Mouse (Mus musculus) CH12.LX (cell line): ENCODE data around the gene Cfap44. TPM values are rescaled to one million over a fixed set of nuclear protein-coding genes. Genes with fewer than 3 reads are reported as not detected.

ENCODE experiments used
- DNase-seq: peaks from one replicate; pipeline ENCODE4 v3.0.0-alpha.2; 2013; ENCODE audit errors: extremely low read depth
- H3K27ac ChIP-seq: 2 replicates; pipeline ENCODE4 v1.5.1; 2012; ENCODE audit warnings: low read depth, mild to moderate bottlenecking, control low read depth, moderate library complexity; ENCODE audit not compliant: insufficient read depth
- H3K27me3 ChIP-seq: replicated peaks from 2 replicates; pipeline ENCODE3; 2012; ENCODE audit warnings: inconsistent platforms
- H3K36me3 ChIP-seq, 2 experiments: replicated peaks in 1 of 2; 2 replicates each; pipeline versions ENCODE3 to v1.6.1; 2012; ENCODE audit warnings: inconsistent platforms in 1 of 2, low read length in 1 of 2, mild to moderate bottlenecking in 1 of 2, mixed read lengths in 1 of 2, moderate library complexity in 1 of 2; ENCODE audit not compliant: control insufficient read depth in 1 of 2, insufficient read depth in 1 of 2
- H3K4me1 ChIP-seq, 2 experiments: 2 replicates each; pipeline ENCODE4 v1.6.1; 2012; ENCODE audit warnings: inconsistent platforms in 1 of 2, moderate library complexity in 1 of 2; ENCODE audit not compliant: insufficient read depth in 2 of 2, control insufficient read depth in 1 of 2
- H3K4me2 ChIP-seq: 2 replicates; pipeline ENCODE4 v1.6.1; 2012; ENCODE audit warnings: low read depth, mild to moderate bottlenecking, control low read depth; ENCODE audit not compliant: poor library complexity, insufficient read depth, severe bottlenecking
- H3K4me3 ChIP-seq, 3 experiments: fragments of 150-350 bp in 1 of 3; sonication (generic) in 1 of 3; replicated peaks in 1 of 3; 2 replicates each; pipeline versions ENCODE3 to v1.5.1; 2011 to 2012; ENCODE audit warnings: low read depth in 2 of 3, low read length in 2 of 3, mild to moderate bottlenecking in 2 of 3, moderate library complexity in 2 of 3, control low read depth in 1 of 3, improper control_type of control experiment in 1 of 3, inconsistent platforms in 1 of 3, mixed read lengths in 1 of 3; ENCODE audit not compliant: poor library complexity in 1 of 3
- H3K79me2 ChIP-seq: replicated peaks from 2 replicates; pipeline ENCODE4 v1.6.1; 2012; ENCODE audit warnings: mild to moderate bottlenecking, moderate library complexity; ENCODE audit not compliant: control insufficient read depth, poor library complexity, insufficient read depth, severe bottlenecking; ENCODE audit errors: extremely low read depth
- H3K9ac ChIP-seq: 2 replicates; pipeline ENCODE4 v1.6.1; 2012; ENCODE audit warnings: low read depth, mild to moderate bottlenecking, control low read depth, moderate library complexity; ENCODE audit not compliant: insufficient read depth
- H3K9me3 ChIP-seq: replicated peaks from 2 replicates; pipeline ENCODE3; 2012; ENCODE audit warnings: low read length, inconsistent platforms, mixed read lengths
- CHD1 ChIP-seq: IDR thresholded peaks from 2 replicates; pipeline ENCODE4 v1.6.1; 2012; ENCODE audit warnings: low read depth, low read length, improper control_type of control experiment, inconsistent platforms
- ETS1 ChIP-seq: conservative IDR thresholded peaks from 2 replicates; pipeline ENCODE4 v1.6.1; 2012; ENCODE audit warnings: low read depth, mild to moderate bottlenecking, inconsistent platforms, low read length, improper control_type of control experiment, moderate library complexity
- GABPA ChIP-seq: IDR thresholded peaks from 2 replicates; pipeline ENCODE4 v1.6.1; 2012; ENCODE audit warnings: low read depth, low read length, improper control_type of control experiment, inconsistent platforms; ENCODE audit not compliant: insufficient replicate concordance
- MAFK ChIP-seq: IDR thresholded peaks from 2 replicates; pipeline ENCODE4 v1.6.1; 2011; ENCODE audit warnings: low read length, improper control_type of control experiment; ENCODE audit not compliant: insufficient replicate concordance
- MAX ChIP-seq: IDR thresholded peaks from 2 replicates; pipeline ENCODE4 v1.6.1; 2011; ENCODE audit warnings: low read length, improper control_type of control experiment
- NRF1 ChIP-seq: IDR thresholded peaks from 2 replicates; pipeline ENCODE4 v1.6.1; 2014; ENCODE audit warnings: low read depth, mild to moderate bottlenecking, inconsistent platforms, low read length, improper control_type of control experiment, moderate library complexity
- PAX5 ChIP-seq: IDR thresholded peaks from 2 replicates; pipeline ENCODE4 v1.6.1; 2012; ENCODE audit warnings: low read length, inconsistent platforms, mixed read lengths
- POLR2AphosphoS2 ChIP-seq: IDR thresholded peaks from 2 replicates; pipeline ENCODE4 v1.6.1; 2011; ENCODE audit warnings: low read depth, low read length, improper control_type of control experiment
- RAD21 ChIP-seq: IDR thresholded peaks from 2 replicates; pipeline ENCODE4 v1.6.1; 2011; ENCODE audit warnings: low read depth, mild to moderate bottlenecking, low read length, improper control_type of control experiment, moderate library complexity
- SMC3 ChIP-seq: IDR thresholded peaks from 2 replicates; pipeline ENCODE4 v1.6.1; 2011; ENCODE audit warnings: low read depth, low read length, improper control_type of control experiment
- USF1 ChIP-seq: IDR thresholded peaks from 2 replicates; pipeline ENCODE4 v1.6.1; 2014; ENCODE audit warnings: low read depth, mild to moderate bottlenecking, inconsistent platforms, low read length, improper control_type of control experiment
- USF2 ChIP-seq: conservative IDR thresholded peaks from 2 replicates; pipeline ENCODE4 v1.6.1; 2011; ENCODE audit warnings: low read depth, low read length, improper control_type of control experiment
- ZC3H11A ChIP-seq: IDR thresholded peaks from 2 replicates; pipeline ENCODE4 v1.6.1; 2012; ENCODE audit warnings: low read depth, mild to moderate bottlenecking, inconsistent platforms, low read length, improper control_type of control experiment
- ZKSCAN1 ChIP-seq: IDR thresholded peaks from 2 replicates; pipeline ENCODE4 v1.6.1; 2012; ENCODE audit warnings: low read depth, inconsistent platforms, low read length, improper control_type of control experiment, borderline replicate concordance
- dilution Hi-C: fragments of 300-500 bp; cut with MboI; formaldehyde crosslinking; loops from 2 replicates; pipeline ENCODE4 v1.14.3; 2020; ENCODE audit warnings: low sequenced_read_pairs; ENCODE audit not compliant: extremely low pct_unique_long_range_greater_than_20kb, extremely low pct_ligation_motif_present
- in situ Hi-C: fragments of 300-500 bp; cut with MboI; formaldehyde crosslinking; loops from 3 replicates; pipeline ENCODE4 v1.14.3; 2019; ENCODE audit warnings: low sequenced_read_pairs, low pct_ligation_motif_present, low pct_unique_long_range_greater_than_20kb, mixed read lengths
- polyA plus RNA-seq: library from polyadenylated mRNA; unstranded; fragments of >175 nt; gene quantifications from 2 replicates; pipeline ENCODE4 v1.2.1, GENCODE M21; 2012; ENCODE audit warnings: low read depth; ENCODE audit not compliant: insufficient read length
- total RNA-seq, 2 experiments: library from RNA; depleted of rRNA; stranded (reverse); fragments of 300-350 nt in 1 of 2; fragments of >200 nt in 1 of 2; gene quantifications; 2 replicates each; pipeline ENCODE4 v1.2.3; 2012 to 2014

Cfap44 gene
- total and polyA plus RNA-seq, 3 experiments = not detected

- peaks cover 29 to 77% of the 10 kb centered on the region in 2 experiments for H3K36me3 ChIP-seq
- no peak overlapping the region for H3K27ac ChIP-seq
- dilution Hi-C loops = no loop called here
- no peaks in the 10 kb centered on the region for H3K27me3 ChIP-seq
- no peak for DNase-seq
- in situ Hi-C loops = no loop called here
- H3K9me3 ChIP-seq = no peaks in the 10 kb centered on the region
- H3K9ac ChIP-seq = no peak overlapping the region
- no peaks in the 10 kb centered on the region for H3K79me2 ChIP-seq
- no peak overlapping the region for H3K4me2 ChIP-seq
- TF ChIP-seq MAX = no peak
- TF ChIP-seq RAD21 = no peak
- TF ChIP-seq ZC3H11A = no peak
- H3K4me3 ChIP-seq = no peak overlapping the region
- no peaks in the 10 kb centered on the region for H3K4me1 ChIP-seq
These were observed 19.1 kb upstream of the Cfap44 start for GRCm38 (mm10) chr16:44375459-44375858.

DNA sequence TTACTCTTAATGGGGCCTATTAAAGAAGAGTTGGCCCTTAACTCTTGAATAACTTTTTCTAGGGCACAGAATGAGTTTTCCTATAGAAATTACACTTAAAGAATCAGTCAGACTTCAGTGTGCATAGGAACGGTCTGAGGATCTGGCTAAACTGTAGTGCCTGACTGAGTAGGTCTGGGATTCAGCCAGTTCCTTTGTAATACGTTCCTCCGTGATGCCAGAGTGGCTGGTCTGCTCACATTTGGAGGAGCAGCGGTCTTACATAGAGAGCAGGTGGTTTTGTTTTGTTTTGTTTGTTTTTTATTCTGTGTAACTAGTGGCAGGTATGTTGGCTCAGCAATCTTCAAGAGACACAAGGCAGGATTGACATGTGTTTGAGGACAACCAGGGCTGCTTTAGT, 14.6 kb upstream of the Cfap44 start:
- Histone ChIP-seq H3K9me3 (no peaks in the 10 kb centered on the region), H3K79me2 (no peaks in the 10 kb centered on the region), H3K36me3 (peaks cover 18 to 64% of the 10 kb centered on the region in 2 experiments), H3K9ac (no peak overlapping the region), H3K27me3 (no peaks in the 10 kb centered on the region), H3K4me3 (no peak overlapping the region), H3K4me2 (no peak overlapping the region), H3K4me1 (no peaks in the 10 kb centered on the region), H3K27ac (no peak overlapping the region)
- in situ Hi-C loops = no loop called here
- dilution Hi-C loops = no loop called here
- DNase-seq = no peak
- TF ChIP-seq ZKSCAN1 = no peak

DNA sequence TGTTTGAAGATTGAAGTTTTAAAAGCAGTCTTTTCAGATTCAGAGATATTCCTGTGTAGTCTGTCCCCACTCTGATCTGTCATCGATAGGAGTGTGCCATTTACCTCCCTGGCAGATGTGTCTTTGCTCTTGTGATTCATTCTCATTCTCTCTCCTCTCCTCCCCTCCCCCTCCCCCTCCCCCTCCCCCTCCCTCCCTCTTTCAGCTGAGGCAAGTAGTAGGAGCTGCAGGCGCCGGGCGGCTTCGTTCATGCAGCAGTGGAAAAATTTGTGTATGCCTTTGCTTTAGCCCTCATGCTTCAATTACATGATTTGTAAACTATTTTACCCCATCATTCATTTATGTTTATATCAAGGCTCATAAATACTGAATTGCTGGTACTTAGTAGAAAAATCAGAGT, 13.0 kb upstream of the Cfap44 start:
- Histone ChIP-seq H3K4me2 (no peak overlapping the region), H3K27me3 (no peaks in the 10 kb centered on the region), H3K4me1 (no peaks in the 10 kb centered on the region), H3K36me3 (peaks cover 18 to 66% of the 10 kb centered on the region in 2 experiments), H3K9ac (no peak overlapping the region), H3K79me2 (no peaks in the 10 kb centered on the region)
- dilution Hi-C loops = no loop called here
- TF ChIP-seq CHD1 (no peak), SMC3 (no peak), PAX5 (no peak), POLR2AphosphoS2 (no peak), MAX (no peak), NRF1 (no peak), MAFK (no peak), GABPA (no peak), ETS1 (no peak), USF2 (no peak), USF1 (no peak)
- TF ChIP-seq, all 38 proteins: peak for 0
- Histone ChIP-seq H3K27ac (no peak overlapping the region), H3K4me3 (no peak overlapping the region), H3K9me3 (no peaks in the 10 kb centered on the region)
- DNase-seq = no peak
- in situ Hi-C loops = no loop called here
